Mouse (Mus musculus) heart, adult 2 months (tissue): ENCODE measurements around the gene Syce1l. TPM values are rescaled to one million over a fixed set of nuclear protein-coding genes. Genes with fewer than 3 reads are reported as not detected.

ENCODE experiments used
- DNase-seq, 2 experiments: peaks; one replicate each; pipeline ENCODE4 v3.0.0; 2021
- H3K27ac ChIP-seq: fragments of 200-600 bp; 2 replicates; pipeline ENCODE4 v1.8.1; 2022
- H3K27me3 ChIP-seq: fragments of 200-500 bp; 2 replicates; pipeline ENCODE4 v1.6.1; 2012; ENCODE audit warnings: mild to moderate bottlenecking, low read length, inconsistent platforms, mixed read lengths; ENCODE audit not compliant: control insufficient read depth, insufficient read depth
- H3K36me3 ChIP-seq: fragments of 200-500 bp; 2 replicates; pipeline ENCODE4 v1.6.1; 2012; ENCODE audit warnings: low read length, inconsistent platforms; ENCODE audit not compliant: control insufficient read depth, insufficient read depth
- H3K4me1 ChIP-seq: fragments of 200-500 bp; 2 replicates; pipeline ENCODE4 v1.6.1; 2011; ENCODE audit warnings: low read length; ENCODE audit not compliant: control insufficient read depth, insufficient read depth
- H3K4me3 ChIP-seq: fragments of 200-600 bp; 2 replicates; pipeline ENCODE4 v1.8.1; 2022
- H3K79me2 ChIP-seq: fragments of 200-500 bp; replicated peaks from 2 replicates; pipeline ENCODE4 v1.6.1; 2012; ENCODE audit warnings: mild to moderate bottlenecking, inconsistent platforms, low read length, moderate library complexity, mixed read lengths; ENCODE audit not compliant: control insufficient read depth, insufficient read depth
- H3K9ac ChIP-seq: fragments of 200-500 bp; 2 replicates; pipeline ENCODE4 v1.6.1; 2012; ENCODE audit warnings: low read depth, mild to moderate bottlenecking, control low read depth, inconsistent platforms, low read length, mixed read lengths
- CTCF ChIP-seq: fragments of 200-600 bp; IDR thresholded peaks from 2 replicates; pipeline ENCODE4 v1.8.1; 2022; ENCODE audit warnings: antibody characterized with exemption, mild to moderate bottlenecking, moderate library complexity
- EP300 ChIP-seq: fragments of 200-500 bp; IDR thresholded peaks from 2 replicates; pipeline ENCODE4 v1.6.1; 2011; ENCODE audit warnings: low read depth, low read length, control low read depth; ENCODE audit not compliant: insufficient read depth
- POLR2A ChIP-seq: fragments of 200-500 bp; IDR thresholded peaks from 2 replicates; pipeline ENCODE4 v1.6.1; 2011; ENCODE audit warnings: mild to moderate bottlenecking, low read depth, low read length, control low read depth; ENCODE audit not compliant: insufficient read depth
- WGBS: fragments of 180-500 bp; shearing (Covaris S2); methylation state at CpG from one replicate; pipeline ENCODE4 v1.1.7; 2018; 5-methylcytosine and 5-hydroxymethylcytosine counted together
- intact Hi-C: fragments of 180-260 bp; cut with DNase I; formaldehyde crosslinking; loops from one replicate; pipeline ENCODE4 v1.15.1; 2025
- polyA plus RNA-seq: library from polyadenylated mRNA; depleted of rRNA; stranded (reverse); fragments of >200 nt; gene quantifications from 2 replicates; pipeline ENCODE4 v1.2.3, GENCODE M21; 2012; rRNA removed
- total RNA-seq, 2 experiments: library from RNA; stranded (reverse); gene quantifications; 2 replicates each; pipeline ENCODE4 v1.2.3; 2021

Syce1l gene
- total and polyA plus RNA-seq, 3 experiments: not detected

- Histone ChIP-seq H3K4me3 (no peak overlapping the region), H3K4me1 (no peaks in the 10 kb centered on the region), H3K79me2 (no peaks in the 10 kb centered on the region), H3K9ac (no peak overlapping the region), H3K27ac (no peak overlapping the region), H3K27me3 (no peaks in the 10 kb centered on the region), H3K36me3 (no peaks in the 10 kb centered on the region)
- intact Hi-C loops: no loop called here
- 83% methylated on average over 7 of the region's 7 CpGs for WGBS
- TF ChIP-seq CTCF (no peak), EP300 (no peak), POLR2A (no peak)
- DNase-seq: no peak
Measured at GRCm38 (mm10) chr8:113704968-113705367, 62.0 kb downstream of the Syce1l start.

Other genes with a start within 250 kb of the Syce1l start
- 1 to 10 TPM; 6.2 to 6.6 TPM for gene Mon1b, start 7.6 kb upstream of the Syce1l start, total RNA-seq
- 2.7 and 3.3 TPM in 2 replicates for gene Mon1b, start 7.6 kb upstream of the Syce1l start, polyA plus RNA-seq
- not detected for gene Adamts18, start 205.5 kb downstream of the Syce1l start, total RNA-seq
- gene Adamts18, start 205.5 kb downstream of the Syce1l start, polyA plus RNA-seq: 0.04 TPM in 1 of 2 replicates, not detected in the other